ENCODE assay signal across 9 mouse cellular contexts in the genomic region with DNA sequence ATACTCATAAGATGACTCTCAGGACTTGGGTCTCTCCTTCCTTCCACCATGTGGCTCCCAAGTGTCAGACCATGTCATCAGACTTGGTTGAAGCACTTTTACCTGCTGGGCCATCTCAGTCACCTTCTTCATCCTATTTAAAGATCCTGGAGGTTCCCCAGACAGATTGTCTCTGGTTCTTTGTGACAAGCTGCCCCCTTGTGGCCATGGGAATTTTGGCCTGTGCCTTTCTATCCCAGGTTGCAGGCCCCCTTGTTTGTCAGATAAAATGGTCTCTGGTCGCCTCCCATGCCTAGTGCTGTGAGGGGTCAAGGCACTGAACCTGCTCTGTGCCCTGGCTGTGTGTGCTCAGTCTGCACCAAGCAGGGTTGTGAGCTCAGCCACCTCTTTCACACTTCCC.
DNase-seq lines count a peak whose midpoint lies in the region; ATAC-seq and TF ChIP-seq lines count a peak whose summit lies in the region.
"Had no signal": no experiment of that assay in that cellular context is flagged by ENCODE, and none has a peak within 500 bp of the region (broad histone marks: within the 10 kb centered on the region; RNA-seq: fewer than 3 reads in every experiment).

No protein-coding gene starts in this region.

- no peak overlapping the region for H3K27ac ChIP-seq in cerebellum, adult 2 months (ENCODE audit: insufficient read depth, low read length)
- H3K27ac ChIP-seq in midbrain, embryonic 10.5 days (replicated peaks): no peak overlapping the region
- H3K27ac ChIP-seq in midbrain, embryonic 15.5 days: no peak overlapping the region

- no peak overlapping the region for H3K9ac ChIP-seq in midbrain, embryonic 15.5 days

- peak; percentile 46; the same call in 1 of the 2 replicates for TF ChIP-seq CTCF in cerebellum, adult 2 months (IDR thresholded peaks at IDR 0.05; ENCODE audit: borderline replicate concordance, insufficient read depth, low read depth, low read length)

- H3K9me3 ChIP-seq in midbrain, embryonic 10.5 days (replicated peaks): no peaks in the 10 kb centered on the region
- H3K9me3 ChIP-seq in midbrain, embryonic 15.5 days: no peaks in the 10 kb centered on the region
- H3K9me3 ChIP-seq: G1E had no signal

- no peaks in the 10 kb centered on the region for H3K27me3 ChIP-seq in cerebellum, adult 2 months (ENCODE audit: control insufficient read depth, insufficient read depth, low read length)
- no peaks in the 10 kb centered on the region for H3K27me3 ChIP-seq in midbrain, embryonic 10.5 days (ENCODE audit: low read depth, poor library complexity, severe bottlenecking)
- H3K27me3 ChIP-seq in midbrain, embryonic 15.5 days (replicated peaks): no peaks in the 10 kb centered on the region

- no peak for TF ChIP-seq POLR2A in cerebellum, adult 2 months (IDR thresholded peaks at IDR 0.05; ENCODE audit: borderline replicate concordance, insufficient read depth, low read length)

- H3K36me3 ChIP-seq in midbrain, embryonic 10.5 days: peaks cover 35% of the 10 kb centered on the region
- no peaks in the 10 kb centered on the region for H3K36me3 ChIP-seq in midbrain, embryonic 15.5 days (replicated peaks)

- no peak overlapping the region for H3K4me2 ChIP-seq in midbrain, embryonic 15.5 days

- DNase-seq in cerebellum, adult 2 months: no peak
- no peak for DNase-seq in cerebellum, adult 11 months
- peak; percentile 39 for DNase-seq in midbrain, embryonic 10.5 days (ENCODE audit: low spot score)
- DNase-seq in c-Kit-positive CD71-positive TER-119-positive erythroid progenitor cells, embryonic 14.5 days (ENCODE audit: low spot score): peak; percentile 41
- DNase-seq in induced T-regulatory cell, adult 2 months (ENCODE audit: low read depth): peak; percentile 38
- DNase-seq in lung, postnatal 36 days: peak; percentile 76

- H3K4me1 ChIP-seq in cerebellum, adult 2 months (ENCODE audit: control insufficient read depth, insufficient read depth, low read length): peaks cover 6% of the 10 kb centered on the region
- H3K4me1 ChIP-seq in midbrain, embryonic 10.5 days: peaks cover 26% of the 10 kb centered on the region
- H3K4me1 ChIP-seq in midbrain, embryonic 15.5 days: peaks cover 16% of the 10 kb centered on the region

- H3K4me3 ChIP-seq in cerebellum, adult 2 months (replicated peaks; ENCODE audit: insufficient read depth, low read depth, low read length): no peak overlapping the region
- H3K4me3 ChIP-seq in midbrain, embryonic 10.5 days: no peak overlapping the region
- no peak overlapping the region for H3K4me3 ChIP-seq in midbrain, embryonic 15.5 days

- no peak for ATAC-seq in midbrain, embryonic 15.5 days (replicated peaks)
- ATAC-seq in monocyte, adult 5-6 weeks (replicated peaks; ENCODE audit: insufficient number of reproducible peaks, low FRiP score, low TSS enrichment, poor library complexity, severe bottlenecking): no peak; the same call in 1 of the 2 replicates

- 87% methylated on average over 1 of the region's 1 CpGs for WGBS in cerebellum, adult 2 months
- 50% methylated on average over 1 of the region's 1 CpGs for WGBS in midbrain, embryonic 10.5 days
- 45% methylated on average over 1 of the region's 1 CpGs for WGBS in midbrain, embryonic 15.5 days

Comparison
In these comparisons a context has a peak if more than half of its experiments do, and no peak if none do; other contexts are left out.
1. DNase-seq: peak in midbrain, embryonic 10.5 days (single experiment), c-Kit-positive CD71-positive TER-119-positive erythroid progenitor cells, embryonic 14.5 days (single experiment), induced T-regulatory cell, adult 2 months (single experiment) and lung, postnatal 36 days (single experiment); none in cerebellum, adult 2 months (0 of 2) and cerebellum, adult 11 months (single experiment).